Mouse (Mus musculus) fibroblast of lung, adult 2 months (primary cell): ENCODE data around the gene Arhgap25.
"Not testable (repeated sequence)": the region's sequence is repeated elsewhere in the genome, so short reads cannot be mapped to it uniquely, and the experiment has no call there.

Experiments
- DNase-seq: peaks from one replicate; pipeline ENCODE4 v3.0.0-alpha.2; 2011; ENCODE audit warnings: low read depth

The Arhgap25 gene

GRCm38 (mm10) chr6:87535651-87536050, 2.6 kb upstream of the Arhgap25 start:
- DNase-seq, result no peak

GRCm38 (mm10) chr6:87534855-87535575, 2.0 kb upstream of the Arhgap25 start:
- no peak for DNase-seq

GRCm38 (mm10) chr6:87531456-87532015, 1.5 kb downstream of the Arhgap25 start:
- no peak for DNase-seq

GRCm38 (mm10) chr6:87530386-87530785, 2.7 kb downstream of the Arhgap25 start:
- no peak for DNase-seq

GRCm38 (mm10) chr6:87527846-87528557, 5.1 kb downstream of the Arhgap25 start:
- DNase-seq, result no peak

- DNase-seq, result no peak
These were observed 5.7 kb downstream of the Arhgap25 start for GRCm38 (mm10) chr6:87527366-87527765.

- DNase-seq, result no peak
These were observed 7.9 kb downstream of the Arhgap25 start for GRCm38 (mm10) chr6:87525126-87525525.

- DNase-seq, result no peak
These were observed 8.8 kb downstream of the Arhgap25 start for GRCm38 (mm10) chr6:87524281-87524680.

GRCm38 (mm10) chr6:87523736-87524135, 9.3 kb downstream of the Arhgap25 start:
- DNase-seq, result no peak

GRCm38 (mm10) chr6:87523085-87523484, 10.0 kb downstream of the Arhgap25 start:
- no peak for DNase-seq

- DNase-seq, result no peak
These were observed 10.8 kb downstream of the Arhgap25 start for GRCm38 (mm10) chr6:87522236-87522635.

GRCm38 (mm10) chr6:87521705-87522104, 11.4 kb downstream of the Arhgap25 start:
- DNase-seq, result not testable (repeated sequence)

GRCm38 (mm10) chr6:87520572-87520971, 12.5 kb downstream of the Arhgap25 start:
- no peak for DNase-seq

GRCm38 (mm10) chr6:87519809-87520208, 13.2 kb downstream of the Arhgap25 start:
- DNase-seq, result no peak

GRCm38 (mm10) chr6:87518622-87519021, 14.4 kb downstream of the Arhgap25 start:
- no peak for DNase-seq

- DNase-seq, result no peak
These were observed 15.2 kb downstream of the Arhgap25 start for GRCm38 (mm10) chr6:87517753-87518409.

GRCm38 (mm10) chr6:87514321-87514720, 18.7 kb downstream of the Arhgap25 start:
- DNase-seq, result no peak

- peak; percentile 44 for DNase-seq
These were observed 19.9 kb downstream of the Arhgap25 start for GRCm38 (mm10) chr6:87513046-87513767.

GRCm38 (mm10) chr6:87510999-87511398, 22.1 kb downstream of the Arhgap25 start:
- peak; percentile 28 for DNase-seq

GRCm38 (mm10) chr6:87509806-87510205, 23.3 kb downstream of the Arhgap25 start:
- no peak for DNase-seq

- no peak for DNase-seq
These were observed 28.2 kb downstream of the Arhgap25 start for GRCm38 (mm10) chr6:87504875-87505274.

- no peak for DNase-seq
These were observed 29.1 kb downstream of the Arhgap25 start for GRCm38 (mm10) chr6:87503976-87504375.
